Mouse (Mus musculus): ENCODE results near the gene Gpat2.

The Gpat2 gene

DNA sequence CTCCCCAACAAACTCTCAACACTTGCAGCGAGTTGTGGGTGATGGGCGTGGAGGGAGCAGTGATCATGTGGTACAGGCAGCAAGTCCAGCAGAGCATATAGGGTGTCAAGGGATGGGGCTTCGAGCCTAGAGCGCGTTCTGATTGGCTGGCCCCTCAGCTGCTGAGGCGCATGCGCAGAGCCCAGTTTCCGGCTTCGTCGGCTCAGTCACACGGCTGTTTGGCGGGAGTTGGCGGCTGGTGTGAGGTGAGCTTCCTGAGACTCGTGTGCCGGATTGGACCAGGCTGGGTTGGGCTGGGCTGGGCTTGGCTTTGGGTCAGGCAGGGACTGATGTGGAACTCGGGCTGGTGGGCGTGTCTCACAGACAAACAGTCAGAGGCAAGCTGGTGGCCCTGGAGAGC, at the start of gene Gpat2:
Gene Gpat2 (plus strand): TSS at position 223 of the 400 bp plus-strand sequence.
- DNase-seq (ENCODE audit: low spot score in 2 of 2) = no peak

DNA sequence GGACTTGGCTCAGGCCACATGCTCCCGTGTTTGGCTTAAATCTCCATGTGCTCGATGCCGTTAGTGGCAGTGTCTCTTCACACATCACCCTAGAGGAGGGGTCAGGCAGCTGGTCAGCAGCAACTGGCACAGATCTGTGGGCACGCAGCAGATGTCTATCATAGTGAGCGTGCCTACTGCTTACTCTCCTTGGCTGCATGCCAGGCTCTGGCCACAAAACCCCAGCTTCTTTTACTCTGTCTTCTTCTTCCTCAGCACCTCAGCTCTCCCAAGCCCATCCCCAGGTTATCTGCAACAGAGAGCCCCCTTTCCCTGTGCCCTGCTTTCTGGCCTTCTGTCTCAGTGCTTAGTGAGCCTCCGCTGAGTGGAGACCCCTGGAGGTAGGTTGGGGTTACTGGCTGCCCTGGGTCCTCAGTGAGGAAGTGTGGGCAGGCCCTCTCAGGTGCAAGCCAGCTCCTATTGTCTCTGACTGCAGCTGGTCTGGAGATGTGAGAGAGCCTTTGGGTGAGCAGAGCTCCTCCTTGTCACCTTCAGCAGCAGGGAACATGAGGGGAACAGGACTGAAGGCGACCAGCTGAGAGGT, 49.1 kb upstream of the Gpat2 start:
- no peak for DNase-seq (ENCODE audit: low spot score in 2 of 2)

- DNase-seq (ENCODE audit: low spot score in 2 of 2) = no peak
Measured at GRCm38 (mm10) chr2:127376423-127377051, 48.5 kb upstream of the Gpat2 start.

DNA sequence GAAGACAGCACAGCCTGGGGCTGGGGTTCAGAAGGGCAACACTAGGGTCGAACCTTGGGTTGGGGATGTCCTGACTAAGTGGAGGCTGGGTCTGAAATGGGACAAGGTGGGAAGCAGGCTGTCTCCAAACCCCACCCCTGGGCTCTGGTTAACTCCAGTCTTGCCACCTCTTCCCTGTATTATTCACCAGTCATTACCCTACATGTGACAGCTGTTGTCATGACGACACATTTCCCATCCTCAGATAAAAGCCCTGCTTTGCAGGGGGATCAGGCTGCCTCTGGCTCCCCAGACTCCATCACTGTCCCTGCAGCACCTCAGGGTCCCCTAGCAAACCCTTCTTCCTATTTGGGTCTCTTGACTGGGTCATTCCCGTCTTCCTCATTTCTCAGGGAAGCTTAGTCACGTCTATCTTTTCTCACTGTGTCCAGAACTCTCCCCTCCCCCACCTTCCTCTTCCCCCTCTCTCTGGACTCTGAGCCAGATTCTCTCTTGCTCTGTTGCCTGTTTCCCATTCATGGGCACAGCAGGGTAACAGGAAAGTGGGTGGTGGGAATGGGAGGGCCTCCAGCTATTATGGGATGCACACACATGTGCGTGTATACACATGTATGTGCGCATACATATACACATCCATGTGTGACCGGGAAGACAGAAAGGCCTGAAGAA, 46.9 kb upstream of the Gpat2 start:
- no peak for DNase-seq (ENCODE audit: low spot score in 2 of 2)

DNA sequence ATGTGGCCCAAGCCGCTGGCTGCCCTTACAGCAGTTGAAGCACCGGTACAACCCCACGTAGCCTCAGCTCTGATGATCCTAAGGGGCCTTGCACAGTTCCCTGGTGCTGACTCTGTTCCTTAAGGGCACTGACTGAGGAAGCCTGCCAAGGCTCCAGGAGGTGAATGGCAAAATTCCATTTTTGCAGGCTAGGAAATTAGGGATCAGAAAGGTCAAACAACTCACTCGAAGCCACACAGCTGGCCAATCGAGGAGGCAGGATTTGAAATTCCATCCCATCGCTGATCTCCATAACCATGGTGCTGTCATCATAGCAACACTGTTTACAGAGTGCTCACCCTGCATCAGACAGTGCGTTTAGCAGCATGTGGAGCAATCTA, 46.4 kb upstream of the Gpat2 start:
- no peak for DNase-seq (ENCODE audit: low spot score in 2 of 2)

DNA sequence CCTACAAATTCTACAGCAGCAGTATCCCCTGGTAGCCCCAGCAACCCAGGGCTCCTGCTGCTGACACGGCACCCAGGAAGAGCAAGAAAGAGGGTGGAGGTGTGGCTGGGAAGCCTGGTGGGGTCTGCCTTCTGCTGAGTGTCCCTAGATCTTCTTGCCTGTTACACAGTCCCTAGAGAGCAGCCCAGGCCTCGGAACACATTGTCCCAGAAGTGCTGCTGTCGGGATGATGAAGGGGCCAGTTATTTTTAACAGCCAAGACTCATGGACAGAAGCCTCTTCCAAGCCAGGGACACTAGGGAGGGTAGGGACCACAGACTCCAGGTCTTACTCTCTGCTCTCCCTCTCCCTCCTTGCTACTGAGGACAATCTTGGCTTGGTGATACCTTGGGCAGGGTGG, 45.7 kb upstream of the Gpat2 start:
- peak; percentile 41 to 53 for DNase-seq (ENCODE audit: low spot score in 2 of 2)

DNA sequence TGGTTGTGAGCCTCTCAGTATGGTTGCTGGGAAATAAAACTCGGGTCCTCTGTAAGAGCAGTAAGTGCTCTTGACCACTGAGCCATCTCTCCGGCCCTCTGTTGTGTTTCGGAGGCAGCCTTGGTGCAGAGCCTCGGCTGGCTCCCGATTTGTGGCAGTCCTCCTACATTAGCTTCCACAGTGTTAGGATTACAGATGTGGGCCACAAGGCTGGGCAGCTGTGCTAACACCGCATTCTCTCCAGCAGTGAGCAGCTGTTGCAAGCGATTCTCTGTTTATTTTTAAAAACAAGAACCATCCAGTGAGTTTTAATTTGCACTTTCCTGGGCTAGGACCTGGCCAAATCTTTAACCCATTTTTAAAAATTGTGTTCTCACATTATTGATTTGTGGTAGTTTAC, 41.1 kb upstream of the Gpat2 start:
- DNase-seq (ENCODE audit: low spot score in 2 of 2) = peak in 1 of 2 experiments; percentile 33

- DNase-seq (ENCODE audit: low spot score in 2 of 2) = peak; percentile 47 to 71
Measured at GRCm38 (mm10) chr2:127387521-127387920, 37.5 kb upstream of the Gpat2 start.

DNA sequence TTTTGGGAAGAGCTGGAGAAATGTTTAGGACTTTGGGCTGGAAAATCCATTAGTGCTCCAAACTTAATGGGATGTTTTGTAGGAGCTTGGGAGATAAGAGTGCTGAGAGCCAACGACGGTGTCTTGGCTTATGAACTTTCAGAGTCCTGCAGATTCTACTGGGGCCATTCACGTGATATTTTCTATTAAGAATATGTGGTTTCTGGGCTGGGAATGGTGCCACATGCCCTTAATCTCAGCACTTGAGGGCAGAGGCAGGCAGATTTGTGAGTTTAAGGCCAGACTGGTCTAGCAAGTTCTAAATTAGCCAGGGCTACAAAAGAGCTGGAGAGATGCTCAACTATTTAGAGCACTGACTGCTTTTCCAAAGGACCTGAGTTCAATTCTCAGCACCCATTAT, 34.6 kb upstream of the Gpat2 start:
- no peak for DNase-seq (ENCODE audit: low spot score in 2 of 2)

GRCm38 (mm10) chr2:127390846-127391245, 34.2 kb upstream of the Gpat2 start:
- DNase-seq (ENCODE audit: low spot score in 2 of 2) = no peak

GRCm38 (mm10) chr2:127391323-127391722, 33.7 kb upstream of the Gpat2 start:
- no peak for DNase-seq (ENCODE audit: low spot score in 2 of 2)

DNA sequence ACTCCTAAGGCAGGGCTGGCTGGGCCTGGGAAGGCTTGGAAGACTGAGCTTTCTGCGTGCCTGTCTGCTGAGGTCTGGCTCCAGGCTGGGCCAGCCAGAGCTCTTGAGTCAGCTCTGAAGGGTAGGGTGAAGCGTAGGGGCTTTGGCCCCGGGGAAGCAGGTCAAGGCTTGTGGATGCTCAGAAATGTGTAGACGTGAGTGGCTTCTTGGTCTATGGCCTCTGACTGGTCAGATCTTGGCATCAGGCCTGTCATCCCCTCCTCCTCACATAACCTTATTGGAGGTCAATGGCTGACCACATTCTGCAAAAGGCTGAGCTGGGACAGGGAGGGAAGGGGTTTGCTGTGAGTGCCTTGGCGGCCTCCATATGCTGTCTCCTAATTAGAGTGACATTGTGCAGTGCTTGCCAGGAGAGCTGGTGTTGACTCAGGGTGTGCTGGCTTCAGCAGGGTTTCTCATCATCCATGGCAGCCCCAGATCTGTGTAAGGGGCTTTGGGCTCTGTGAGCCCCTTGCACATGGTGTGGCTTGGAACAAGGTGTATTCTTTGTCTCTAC, 30.3 kb upstream of the Gpat2 start:
- no peak for DNase-seq (ENCODE audit: low spot score in 2 of 2)

- no peak for DNase-seq (ENCODE audit: low spot score in 2 of 2)
Measured at GRCm38 (mm10) chr2:127398738-127399137, 26.3 kb upstream of the Gpat2 start.

- DNase-seq (ENCODE audit: low spot score in 2 of 2) = no peak
Measured at GRCm38 (mm10) chr2:127411126-127411525, 13.9 kb upstream of the Gpat2 start.

DNA sequence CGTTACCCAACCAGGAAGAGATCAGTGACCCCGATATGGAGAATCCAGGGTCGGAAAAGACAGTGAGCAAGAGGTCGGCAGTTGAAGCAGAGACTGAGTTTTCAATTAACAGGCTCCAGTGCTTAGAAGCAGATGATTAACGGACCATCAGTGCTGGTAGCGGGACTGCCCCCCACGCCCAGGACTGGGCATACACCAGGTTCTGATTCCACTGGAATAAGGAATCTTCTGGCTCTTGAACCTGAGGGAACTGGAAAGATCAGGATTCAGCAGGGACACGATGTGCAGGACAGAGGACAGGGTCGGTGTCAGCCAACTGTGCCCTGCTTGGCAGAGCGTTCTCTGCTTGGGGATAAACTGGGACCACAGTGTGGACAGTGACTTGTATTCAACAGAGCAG, 9.2 kb upstream of the Gpat2 start:
- no peak for DNase-seq (ENCODE audit: low spot score in 2 of 2)

GRCm38 (mm10) chr2:127416706-127417105, 8.3 kb upstream of the Gpat2 start:
- DNase-seq (ENCODE audit: low spot score in 2 of 2) = no peak

- DNase-seq (ENCODE audit: low spot score in 2 of 2) = no peak
Measured at GRCm38 (mm10) chr2:127418266-127418970, 6.6 kb upstream of the Gpat2 start.

DNA sequence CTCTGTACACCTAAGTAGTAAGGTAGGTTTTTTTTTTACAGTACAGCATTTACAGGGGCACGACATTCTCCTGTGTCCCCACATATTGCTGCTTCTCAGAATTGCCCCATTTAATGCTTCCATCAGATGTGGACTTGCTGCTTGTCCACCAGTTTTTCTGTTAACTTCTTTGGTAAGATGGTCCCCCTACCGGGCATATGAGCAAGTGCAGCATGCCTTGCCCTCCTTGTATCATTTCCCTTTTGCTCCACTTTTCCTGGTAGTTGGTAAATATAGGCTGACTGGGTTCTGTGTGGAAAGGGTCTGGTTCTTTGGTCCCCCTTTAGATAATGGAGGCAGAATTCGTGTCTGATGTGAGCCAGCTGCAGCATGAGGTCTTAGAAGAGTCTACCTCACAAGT, 5.2 kb downstream of the Gpat2 start:
- DNase-seq (ENCODE audit: low spot score in 2 of 2) = peak; percentile 22 to 29

DNA sequence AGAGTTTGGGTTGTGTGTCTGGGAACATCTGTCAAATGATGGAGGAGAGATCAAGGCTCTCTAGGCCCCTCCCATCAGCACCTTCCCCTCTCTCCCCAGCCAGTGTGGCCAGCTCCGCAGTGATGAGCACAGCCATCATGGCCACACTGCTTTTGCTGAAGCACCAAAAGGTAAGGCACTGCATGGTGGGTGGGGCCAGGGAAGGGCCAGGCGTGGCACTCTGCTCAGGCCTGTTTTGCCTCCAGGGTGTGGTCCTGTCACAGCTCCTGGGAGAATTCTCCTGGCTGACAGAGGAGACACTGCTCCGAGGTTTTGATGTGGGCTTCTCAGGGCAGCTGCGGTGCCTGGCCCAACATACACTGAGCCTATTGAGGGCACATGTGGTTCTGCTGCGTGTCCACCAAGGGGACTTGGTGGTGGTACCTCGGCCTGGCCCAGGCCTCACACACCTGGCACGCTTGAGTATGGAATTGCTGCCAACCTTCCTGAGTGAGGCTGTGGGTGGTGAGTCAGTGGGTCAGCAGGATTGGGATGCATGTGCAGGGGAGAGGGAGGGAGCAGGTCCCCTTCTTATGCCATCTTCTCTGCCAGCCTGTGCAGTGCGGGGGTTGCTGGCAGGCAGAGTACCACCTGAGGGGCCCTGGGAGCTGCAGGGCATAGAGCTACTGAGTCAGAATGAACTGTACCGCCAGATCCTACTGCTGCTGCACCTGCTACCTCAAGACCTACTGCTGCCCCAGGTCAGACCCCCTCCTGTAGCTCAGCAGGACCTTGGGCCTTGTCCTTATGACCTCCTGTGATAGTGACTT, 8.7 kb downstream of the Gpat2 start:
- no peak for DNase-seq (ENCODE audit: low spot score in 2 of 2)

- no peak for DNase-seq (ENCODE audit: low spot score in 2 of 2)
Measured at GRCm38 (mm10) chr2:127435135-127435534, 10.1 kb downstream of the Gpat2 start.

- DNase-seq (ENCODE audit: low spot score in 2 of 2) = no peak
Measured at GRCm38 (mm10) chr2:127435554-127435953, 10.6 kb downstream of the Gpat2 start.

- no peak for DNase-seq (ENCODE audit: low spot score in 2 of 2)
Measured at GRCm38 (mm10) chr2:127437697-127438096, 12.7 kb downstream of the Gpat2 start.

Measured in heart, adult 9 months (tissue).